Mouse (Mus musculus): ENCODE data around the gene Pkhd1. TPM values are rescaled to one million over a fixed set of nuclear protein-coding genes. Genes with fewer than 3 reads are reported as not detected.

Gene Pkhd1
- polyA plus RNA-seq, 1 experiment from 2014 or later, result 6.4 TPM

- no peak overlapping the region for H3K9ac ChIP-seq (ENCODE audit: low read depth, low read length)
- WGBS, result 69% methylated on average over 3 of the region's 3 CpGs
Measured at GRCm38 (mm10) chr1:20069733-20070132, 548.1 kb downstream of the Pkhd1 start.

GRCm38 (mm10) chr1:20058245-20058644 lies 559.6 kb downstream of the Pkhd1 start:
- Histone ChIP-seq H3K4me2 (ENCODE audit: low read length) (no peak overlapping the region), H3K4me1 (replicated peaks; ENCODE audit: insufficient read depth, low read length) (no peaks in the 10 kb centered on the region), H3K9me3 (replicated peaks; ENCODE audit: low read length) (no peaks in the 10 kb centered on the region), H3K4me3 (replicated peaks; ENCODE audit: low read depth, low read length) (no peak overlapping the region), H3K27ac (no peak overlapping the region), H3K27me3 (ENCODE audit: insufficient read depth, low read length) (no peaks in the 10 kb centered on the region), H3K36me3 (ENCODE audit: insufficient read depth, low read length) (no peaks in the 10 kb centered on the region), H3K9ac (ENCODE audit: low read depth, low read length) (no peak overlapping the region)
- DNase-seq (ENCODE audit: low spot score) (no peak), ATAC-seq (replicated peaks; ENCODE audit: low FRiP score, low read depth) (0 out of 2 replicates have a peak, but pooled peaks have one; percentile 33)
- TF ChIP-seq CTCF (IDR thresholded peaks at IDR 0.05; ENCODE audit: low read depth), result no peak
- 55% methylated on average over 3 of the region's 3 CpGs for WGBS

More at GRCm38 (mm10) chr1:20069733-20070132, 548.1 kb downstream of the Pkhd1 start:
- TF ChIP-seq CTCF (IDR thresholded peaks at IDR 0.05; ENCODE audit: low read depth), result no peak
- Histone ChIP-seq H3K4me2 (ENCODE audit: low read length) (no peak overlapping the region), H3K4me1 (replicated peaks; ENCODE audit: insufficient read depth, low read length) (no peaks in the 10 kb centered on the region), H3K9me3 (replicated peaks; ENCODE audit: low read length) (no peaks in the 10 kb centered on the region), H3K27ac (no peak overlapping the region), H3K36me3 (ENCODE audit: insufficient read depth, low read length) (no peaks in the 10 kb centered on the region), H3K4me3 (replicated peaks; ENCODE audit: low read depth, low read length) (no peak overlapping the region), H3K27me3 (ENCODE audit: insufficient read depth, low read length) (no peaks in the 10 kb centered on the region)
- DNase-seq (ENCODE audit: low spot score) (no peak), ATAC-seq (replicated peaks; ENCODE audit: low FRiP score, low read depth) (no peak)

DNA sequence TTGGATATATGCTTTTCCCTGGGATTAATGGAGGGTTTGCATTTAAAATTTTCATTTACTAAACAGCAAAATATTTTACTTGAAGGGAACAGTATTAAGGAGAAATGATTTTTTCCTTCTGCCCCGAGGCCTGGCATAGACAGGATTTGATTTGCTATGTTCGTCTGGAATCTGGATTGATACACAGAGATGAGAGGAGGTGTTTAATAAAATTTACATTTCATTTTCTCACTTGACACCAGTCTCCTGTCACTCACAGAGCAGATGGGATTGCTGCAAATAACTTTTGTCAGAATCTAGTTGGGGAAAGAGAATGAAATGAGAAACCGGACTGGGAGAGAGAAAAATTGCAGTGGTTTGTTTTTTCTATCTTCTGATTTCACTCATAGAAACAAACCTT lies 578.5 kb downstream of the Pkhd1 start:
- Histone ChIP-seq H3K27ac (no peak overlapping the region), H3K4me3 (replicated peaks; ENCODE audit: low read depth, low read length) (no peak overlapping the region), H3K4me1 (replicated peaks; ENCODE audit: insufficient read depth, low read length) (no peaks in the 10 kb centered on the region), H3K27me3 (ENCODE audit: insufficient read depth, low read length) (no peaks in the 10 kb centered on the region), H3K9ac (ENCODE audit: low read depth, low read length) (no peak overlapping the region), H3K36me3 (ENCODE audit: insufficient read depth, low read length) (no peaks in the 10 kb centered on the region), H3K4me2 (ENCODE audit: low read length) (no peak overlapping the region), H3K9me3 (replicated peaks; ENCODE audit: low read length) (no peaks in the 10 kb centered on the region)
- DNase-seq (ENCODE audit: low spot score) (no peak), ATAC-seq (replicated peaks; ENCODE audit: low FRiP score, low read depth) (no peak)
- no peak for TF ChIP-seq CTCF (IDR thresholded peaks at IDR 0.05; ENCODE audit: low read depth)
- 84% methylated on average over 3 of the region's 3 CpGs for WGBS

- Histone ChIP-seq H3K4me1 (replicated peaks; ENCODE audit: insufficient read depth, low read length) (no peaks in the 10 kb centered on the region), H3K27me3 (ENCODE audit: insufficient read depth, low read length) (no peaks in the 10 kb centered on the region), H3K9ac (ENCODE audit: low read depth, low read length) (no peak overlapping the region), H3K27ac (no peak overlapping the region), H3K36me3 (ENCODE audit: insufficient read depth, low read length) (no peaks in the 10 kb centered on the region), H3K9me3 (replicated peaks; ENCODE audit: low read length) (no peaks in the 10 kb centered on the region), H3K4me3 (replicated peaks; ENCODE audit: low read depth, low read length) (no peak overlapping the region), H3K4me2 (ENCODE audit: low read length) (no peak overlapping the region)
- TF ChIP-seq CTCF (IDR thresholded peaks at IDR 0.05; ENCODE audit: low read depth), result no peak
- WGBS, result 76% methylated on average over 7 of the region's 7 CpGs
- DNase-seq (ENCODE audit: low spot score), result no peak
- no peak for ATAC-seq (replicated peaks; ENCODE audit: low FRiP score, low read depth)
Measured at GRCm38 (mm10) chr1:20035277-20035676, 582.6 kb downstream of the Pkhd1 start.

- TF ChIP-seq CTCF (IDR thresholded peaks at IDR 0.05; ENCODE audit: low read depth), result no peak
- Histone ChIP-seq H3K27ac (no peak overlapping the region), H3K4me3 (replicated peaks; ENCODE audit: low read depth, low read length) (no peak overlapping the region), H3K4me1 (replicated peaks; ENCODE audit: insufficient read depth, low read length) (no peaks in the 10 kb centered on the region), H3K27me3 (ENCODE audit: insufficient read depth, low read length) (no peaks in the 10 kb centered on the region), H3K36me3 (ENCODE audit: insufficient read depth, low read length) (no peaks in the 10 kb centered on the region), H3K9ac (ENCODE audit: low read depth, low read length) (no peak overlapping the region), H3K9me3 (replicated peaks; ENCODE audit: low read length) (no peaks in the 10 kb centered on the region), H3K4me2 (ENCODE audit: low read length) (no peak overlapping the region)
- no peak for ATAC-seq (replicated peaks; ENCODE audit: low FRiP score, low read depth)
- DNase-seq (ENCODE audit: low spot score), result no peak
- 69% methylated on average over 8 of the region's 8 CpGs for WGBS
Measured at GRCm38 (mm10) chr1:20018198-20018925, 599.5 kb downstream of the Pkhd1 start.

- ATAC-seq (replicated peaks; ENCODE audit: low FRiP score, low read depth) (no peak), DNase-seq (ENCODE audit: low spot score) (no peak)
- Histone ChIP-seq H3K27me3 (ENCODE audit: insufficient read depth, low read length) (no peaks in the 10 kb centered on the region), H3K27ac (no peak overlapping the region), H3K4me2 (ENCODE audit: low read length) (no peak overlapping the region), H3K4me1 (replicated peaks; ENCODE audit: insufficient read depth, low read length) (no peaks in the 10 kb centered on the region), H3K9ac (ENCODE audit: low read depth, low read length) (no peak overlapping the region), H3K4me3 (replicated peaks; ENCODE audit: low read depth, low read length) (no peak overlapping the region), H3K9me3 (replicated peaks; ENCODE audit: low read length) (no peaks in the 10 kb centered on the region), H3K36me3 (ENCODE audit: insufficient read depth, low read length) (no peaks in the 10 kb centered on the region)
- TF ChIP-seq CTCF (IDR thresholded peaks at IDR 0.05; ENCODE audit: low read depth), result no peak
- WGBS, result 95% methylated on average over 4 of the region's 4 CpGs
Measured at GRCm38 (mm10) chr1:20017619-20018018, 600.2 kb downstream of the Pkhd1 start.

Other genes starting within 250 kb of the Pkhd1 start
- gene Il17a, start 112.8 kb upstream of the Pkhd1 start, polyA plus RNA-seq (2015; fragmentation: Nextera tagmentation; extraction: Ambion mirVana), result not detected in 2 replicates
- not detected in 2 replicates for gene Il17f, start 172.6 kb upstream of the Pkhd1 start, polyA plus RNA-seq (2015; fragmentation: Nextera tagmentation; extraction: Ambion mirVana)
- 68.5 and 84.4 TPM in 2 replicates for gene Mcm3, start 202.2 kb upstream of the Pkhd1 start, polyA plus RNA-seq (2015; fragmentation: Nextera tagmentation; extraction: Ambion mirVana)